Mouse (Mus musculus) forebrain, embryonic 14.5 days (tissue): ENCODE data around the gene Noct. TPM values are rescaled to one million over a fixed set of nuclear protein-coding genes. Genes with fewer than 3 reads are reported as not detected.

ENCODE experiments used
- ATAC-seq: fragments of 200-750 bp; cut with Nextera tagmentation; 2 replicates; pipeline ENCODE4 v1.8.0; 2017; ENCODE audit warnings: mild to moderate bottlenecking, moderate library complexity
- DNase-seq: peaks from one replicate; pipeline ENCODE4 v3.0.0-alpha.2; 2015; ENCODE audit warnings: low spot score
- H3K27ac ChIP-seq: fragments of 300-500 bp; sonication (generic); 2 replicates; pipeline ENCODE4 v1.5.1; 2014; ENCODE audit warnings: low read depth, mild to moderate bottlenecking, control low read depth, low read length, moderate library complexity
- H3K27me3 ChIP-seq: fragments of 300-500 bp; sonication (generic); replicated peaks from 2 replicates; pipeline ENCODE4 v1.6.1; 2014; ENCODE audit warnings: low read length, control low read depth, mixed read lengths; ENCODE audit not compliant: control insufficient read depth, insufficient read depth
- H3K36me3 ChIP-seq: fragments of 300-500 bp; sonication (generic); 2 replicates; pipeline ENCODE4 v1.6.1; 2014; ENCODE audit warnings: low read length, control low read depth; ENCODE audit not compliant: control insufficient read depth, insufficient read depth
- H3K4me1 ChIP-seq: fragments of 300-500 bp; sonication (generic); 2 replicates; pipeline ENCODE4 v1.6.1; 2014; ENCODE audit warnings: antibody characterized with exemption, low read length, control low read depth; ENCODE audit not compliant: control insufficient read depth, insufficient read depth
- H3K4me2 ChIP-seq: fragments of 300-500 bp; sonication (generic); 2 replicates; pipeline ENCODE4 v1.6.1; 2014; ENCODE audit warnings: mild to moderate bottlenecking, control low read depth, low read length
- H3K4me3 ChIP-seq: fragments of 300-500 bp; sonication (generic); 2 replicates; pipeline ENCODE4 v1.5.1; 2014; ENCODE audit warnings: low read depth, low read length, control low read depth
- H3K9ac ChIP-seq: fragments of 300-500 bp; sonication (generic); 2 replicates; pipeline ENCODE4 v1.6.1; 2014; ENCODE audit warnings: mild to moderate bottlenecking, low read length, control low read depth, moderate library complexity
- H3K9me3 ChIP-seq: fragments of 300-500 bp; sonication (generic); replicated peaks from 2 replicates; pipeline ENCODE4 v1.6.1; 2016; ENCODE audit warnings: low read length, control low read depth, mixed read lengths; ENCODE audit not compliant: control insufficient read depth
- WGBS: fragments of 180-500 bp; shearing (Covaris S2); extraction: QIAGEN DNeasy Blood & Tissue Kit; methylation state at CpG from one replicate; pipeline ENCODE4 v1.1.7; 2014; 5-methylcytosine and 5-hydroxymethylcytosine counted together
- polyA plus RNA-seq: library from polyadenylated mRNA; unstranded; fragments of >200 nt; fragmentation: Nextera tagmentation; extraction: Ambion mirVana; gene quantifications from 2 replicates; pipeline ENCODE4 v1.2.1, GENCODE M21; 2014

The Noct gene
- polyA plus RNA-seq, 1 experiment from 2014 or later: 15.6 TPM

- H3K4me2 ChIP-seq: no peak overlapping the region
- no peaks in the 10 kb centered on the region for H3K27me3 ChIP-seq
- ATAC-seq (no peak), DNase-seq (no peak)
- 94% methylated on average over 6 of the region's 6 CpGs for WGBS
- H3K27ac ChIP-seq: no peak overlapping the region
- no peaks in the 10 kb centered on the region for H3K9me3 ChIP-seq
- H3K4me1 ChIP-seq: peaks cover 4% of the 10 kb centered on the region; the same call in 1 of the 2 replicates
- H3K4me3 ChIP-seq: no peak overlapping the region
- H3K36me3 ChIP-seq: no peaks in the 10 kb centered on the region
- H3K9ac ChIP-seq: no peak overlapping the region
Measured at GRCm38 (mm10) chr3:51230146-51230835, 6.0 kb downstream of the Noct start.

GRCm38 (mm10) chr3:51230886-51231285 lies 6.6 kb downstream of the Noct start:
- DNase-seq (no peak), ATAC-seq (no peak)
- Histone ChIP-seq H3K9me3 (no peaks in the 10 kb centered on the region), H3K27ac (no peak overlapping the region), H3K27me3 (no peaks in the 10 kb centered on the region), H3K4me1 (no peaks in the 10 kb centered on the region; the same call in 1 of the 2 replicates), H3K9ac (no peak overlapping the region), H3K36me3 (no peaks in the 10 kb centered on the region), H3K4me3 (no peak overlapping the region), H3K4me2 (no peak overlapping the region)
- 82% methylated on average over 5 of the region's 5 CpGs for WGBS

- DNase-seq (no peak), ATAC-seq (no peak)
- H3K27me3 ChIP-seq: no peaks in the 10 kb centered on the region
- no peaks in the 10 kb centered on the region; the same call in 1 of the 2 replicates for H3K4me1 ChIP-seq
- H3K9me3 ChIP-seq: no peaks in the 10 kb centered on the region
- no peak overlapping the region for H3K9ac ChIP-seq
- 74% methylated on average over 3 of the region's 3 CpGs for WGBS
- H3K4me3 ChIP-seq: no peak overlapping the region
- no peak overlapping the region for H3K27ac ChIP-seq
- no peaks in the 10 kb centered on the region for H3K36me3 ChIP-seq
- H3K4me2 ChIP-seq: no peak overlapping the region
Measured at GRCm38 (mm10) chr3:51231499-51231898, 7.3 kb downstream of the Noct start.

GRCm38 (mm10) chr3:51232205-51232910 lies 8.1 kb downstream of the Noct start:
- no peaks in the 10 kb centered on the region for H3K9me3 ChIP-seq
- no peak overlapping the region for H3K4me3 ChIP-seq
- no peak overlapping the region for H3K9ac ChIP-seq
- DNase-seq (no peak), ATAC-seq (no peak)
- H3K27ac ChIP-seq: no peak overlapping the region
- no peaks in the 10 kb centered on the region for H3K4me1 ChIP-seq
- H3K27me3 ChIP-seq: no peaks in the 10 kb centered on the region
- no peaks in the 10 kb centered on the region for H3K36me3 ChIP-seq
- 96% methylated on average over 3 of the region's 3 CpGs for WGBS
- H3K4me2 ChIP-seq: no peak overlapping the region

- no peak overlapping the region for H3K9ac ChIP-seq
- H3K36me3 ChIP-seq: no peaks in the 10 kb centered on the region
- no peak overlapping the region for H3K27ac ChIP-seq
- H3K27me3 ChIP-seq: no peaks in the 10 kb centered on the region
- H3K4me1 ChIP-seq: no peaks in the 10 kb centered on the region
- no peak for DNase-seq
- no peak overlapping the region for H3K4me2 ChIP-seq
- no peak for ATAC-seq
- WGBS: 85% methylated on average over 5 of the region's 5 CpGs
- no peaks in the 10 kb centered on the region for H3K9me3 ChIP-seq
- no peak overlapping the region for H3K4me3 ChIP-seq
Measured at GRCm38 (mm10) chr3:51233474-51233873, 9.2 kb downstream of the Noct start.

GRCm38 (mm10) chr3:51233918-51234751 lies 9.9 kb downstream of the Noct start:
- no peaks in the 10 kb centered on the region for H3K27me3 ChIP-seq
- H3K27ac ChIP-seq: no peak overlapping the region
- no peak overlapping the region for H3K9ac ChIP-seq
- 48% methylated on average over 13 of the region's 13 CpGs for WGBS
- ATAC-seq (peak; percentile 90), DNase-seq (peak; percentile 91)
- no peak overlapping the region for H3K4me2 ChIP-seq
- no peaks in the 10 kb centered on the region for H3K4me1 ChIP-seq
- H3K36me3 ChIP-seq: no peaks in the 10 kb centered on the region
- no peak overlapping the region for H3K4me3 ChIP-seq
- no peaks in the 10 kb centered on the region for H3K9me3 ChIP-seq

- H3K4me2 ChIP-seq: no peak overlapping the region
- H3K9ac ChIP-seq: no peak overlapping the region
- H3K27ac ChIP-seq: no peak overlapping the region
- H3K36me3 ChIP-seq: no peaks in the 10 kb centered on the region
- H3K9me3 ChIP-seq: no peaks in the 10 kb centered on the region
- H3K4me1 ChIP-seq: no peaks in the 10 kb centered on the region
- DNase-seq (no peak), ATAC-seq (peak; percentile 55)
- no peak overlapping the region for H3K4me3 ChIP-seq
- WGBS: 76% methylated on average over 5 of the region's 5 CpGs
- no peaks in the 10 kb centered on the region for H3K27me3 ChIP-seq
Measured at GRCm38 (mm10) chr3:51234752-51235055, 10.5 kb downstream of the Noct start.

GRCm38 (mm10) chr3:51238515-51238914 lies 14.3 kb downstream of the Noct start:
- no peaks in the 10 kb centered on the region for H3K27me3 ChIP-seq
- H3K9ac ChIP-seq: no peak overlapping the region
- WGBS: 97% methylated on average over 7 of the region's 7 CpGs
- H3K4me3 ChIP-seq: no peak overlapping the region
- H3K27ac ChIP-seq: no peak overlapping the region
- no peak overlapping the region for H3K4me2 ChIP-seq
- no peaks in the 10 kb centered on the region for H3K4me1 ChIP-seq
- no peak for DNase-seq
- H3K9me3 ChIP-seq: no peaks in the 10 kb centered on the region
- ATAC-seq: no peak
- H3K36me3 ChIP-seq: no peaks in the 10 kb centered on the region
